Mouse (Mus musculus) cerebellum, adult (tissue): ENCODE measurements around the gene Emp3.
"Not testable (repeated sequence)": the region's sequence is repeated elsewhere in the genome, so short reads cannot be mapped to it uniquely, and the experiment has no call there.

Source experiments
- ATAC-seq: cut with Nextera tagmentation; 2 replicates; pipeline ENCODE4 v1.9.2; 2017; ENCODE audit warnings: mild to moderate bottlenecking, moderate library complexity, mixed read lengths; ENCODE audit not compliant: insufficient number of reproducible peaks, low FRiP score, low TSS enrichment

The Emp3 gene

GRCm38 (mm10) chr7:45921242-45921621 is at the start of gene Emp3:
Gene Emp3 (minus strand): TSS chr7:45921404.
- no peak for ATAC-seq

- no peak for ATAC-seq
Observed at GRCm38 (mm10) chr7:45956611-45957010, 35.4 kb upstream of the Emp3 start.

GRCm38 (mm10) chr7:45949061-45949460 is 27.9 kb upstream of the Emp3 start:
- no peak for ATAC-seq

GRCm38 (mm10) chr7:45943280-45943679 is 22.1 kb upstream of the Emp3 start:
- ATAC-seq = not testable (repeated sequence)

- no peak for ATAC-seq
Observed at GRCm38 (mm10) chr7:45941986-45942385, 20.8 kb upstream of the Emp3 start.

GRCm38 (mm10) chr7:45939836-45940235 is 18.6 kb upstream of the Emp3 start:
- no peak for ATAC-seq

GRCm38 (mm10) chr7:45935114-45935513 is 13.9 kb upstream of the Emp3 start:
- no peak for ATAC-seq

- ATAC-seq = not testable (repeated sequence)
Observed at GRCm38 (mm10) chr7:45933766-45934165, 12.6 kb upstream of the Emp3 start.

- no peak for ATAC-seq
Observed at GRCm38 (mm10) chr7:45929688-45930087, 8.5 kb upstream of the Emp3 start.

- no peak for ATAC-seq
Observed at GRCm38 (mm10) chr7:45928626-45929295, 7.6 kb upstream of the Emp3 start.

- no peak for ATAC-seq
Observed at GRCm38 (mm10) chr7:45924429-45924816, 3.2 kb upstream of the Emp3 start.

GRCm38 (mm10) chr7:45923762-45924428 is 2.7 kb upstream of the Emp3 start, which contains the start of gene Ccdc114:
Gene Ccdc114 (plus strand): TSS chr7:45924072.
- ATAC-seq = peak; percentile 27; the same call in 1 of the 2 replicates

- peak; percentile 84; the same call in 1 of the 2 replicates for ATAC-seq
Observed at GRCm38 (mm10) chr7:45922928-45923761, 1.9 kb upstream of the Emp3 start.

GRCm38 (mm10) chr7:45921950-45922600 is 871 bp upstream of the Emp3 start:
- no peak for ATAC-seq

GRCm38 (mm10) chr7:45920583-45921241 is 492 bp downstream of the Emp3 start:
- ATAC-seq = no peak

GRCm38 (mm10) chr7:45919761-45920160 is 1.4 kb downstream of the Emp3 start:
- no peak for ATAC-seq

GRCm38 (mm10) chr7:45919083-45919671 is 2.0 kb downstream of the Emp3 start:
- no peak for ATAC-seq

GRCm38 (mm10) chr7:45917926-45918325 is 3.3 kb downstream of the Emp3 start:
- ATAC-seq = no peak

- no peak for ATAC-seq
Observed at GRCm38 (mm10) chr7:45917004-45917704, 4.0 kb downstream of the Emp3 start.
